Mouse (Mus musculus) liver, embryonic 16.5 days (tissue): Measurements from ENCODE around the gene Timm8a2. TPM values are rescaled to one million over a fixed set of nuclear protein-coding genes. Genes with fewer than 3 reads are reported as not detected.
A peak's percentile ranks its signal among the peaks of the same experiment; 100 is the strongest.

Experiments
- ATAC-seq: fragments of 200-750 bp; cut with Nextera tagmentation; 2 replicates; pipeline ENCODE4 v1.8.0; 2017; ENCODE audit warnings: low read depth, mild to moderate bottlenecking, moderate number of reproducible peaks, moderate library complexity
- H3K27ac ChIP-seq: fragments of 300-500 bp; sonication (generic); 2 replicates; pipeline ENCODE4 v1.5.1; 2014; ENCODE audit warnings: mild to moderate bottlenecking, low read length
- H3K27me3 ChIP-seq: fragments of 300-500 bp; sonication (generic); 2 replicates; pipeline ENCODE4 v1.6.1; 2014; ENCODE audit warnings: low read depth, low read length, mixed read lengths; ENCODE audit not compliant: control insufficient read depth, insufficient read depth
- H3K36me3 ChIP-seq: fragments of 300-500 bp; sonication (generic); 2 replicates; pipeline ENCODE4 v1.6.1; 2014; ENCODE audit warnings: mild to moderate bottlenecking; ENCODE audit not compliant: control insufficient read depth, insufficient read depth
- H3K4me1 ChIP-seq: fragments of 300-500 bp; sonication (generic); 2 replicates; pipeline ENCODE4 v1.6.1; 2014; ENCODE audit warnings: low read depth, low read length, mixed read lengths; ENCODE audit not compliant: control insufficient read depth
- H3K4me2 ChIP-seq: fragments of 300-500 bp; sonication (generic); 2 replicates; pipeline ENCODE4 v1.6.1; 2014; ENCODE audit warnings: low read depth, low read length, mixed read lengths
- H3K4me3 ChIP-seq: fragments of 300-500 bp; sonication (generic); 2 replicates; pipeline ENCODE4 v1.5.1; 2014; ENCODE audit warnings: low read depth, mild to moderate bottlenecking, low read length
- H3K9ac ChIP-seq: fragments of 300-500 bp; sonication (generic); 2 replicates; pipeline ENCODE4 v1.6.1; 2014; ENCODE audit warnings: low read depth, low read length
- H3K9me3 ChIP-seq: fragments of 300-500 bp; sonication (generic); replicated peaks from 2 replicates; pipeline ENCODE4 v1.6.1; 2016; ENCODE audit warnings: low read length; ENCODE audit not compliant: control insufficient read depth
- WGBS: fragments of 180-500 bp; shearing (Covaris S2); extraction: QIAGEN DNeasy Blood & Tissue Kit; methylation state at CpG from one replicate; pipeline ENCODE4 v1.1.7; 2014; ENCODE audit not compliant: insufficient replicate concordance; 5-methylcytosine and 5-hydroxymethylcytosine counted together
- polyA plus RNA-seq: library from polyadenylated mRNA; unstranded; fragments of >200 nt; fragmentation: Nextera tagmentation; extraction: Ambion mirVana; gene quantifications from 2 replicates; pipeline ENCODE4 v1.2.1, GENCODE M21; 2015

The Timm8a2 gene
- not detected in 2 replicates for polyA plus RNA-seq

DNA sequence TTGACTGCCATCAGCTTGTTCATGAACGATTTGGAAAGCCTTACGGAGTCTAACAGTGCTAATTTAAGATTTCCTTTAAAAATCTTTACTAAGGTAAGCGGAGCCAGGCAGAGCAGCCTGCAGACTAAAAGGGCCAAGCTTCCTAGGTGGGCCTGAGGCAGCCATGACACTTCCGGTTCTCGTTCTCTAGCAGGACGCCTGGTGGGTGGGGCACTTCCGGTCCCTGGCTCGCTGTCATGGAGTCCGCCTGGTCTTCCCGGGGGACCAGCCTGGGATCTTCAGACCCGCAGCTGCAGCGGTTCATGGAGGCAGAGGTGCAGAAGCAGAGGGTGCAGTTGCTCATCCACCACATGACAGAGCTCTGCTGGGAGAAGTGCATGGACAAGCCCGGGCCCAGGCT lies at the start of gene Timm8a2:
Gene Timm8a2 (plus strand): TSS at position 224 of the 400 bp plus-strand sequence.
- no peak within 1 kb of the TSS for H3K9ac ChIP-seq
- no peak within 1 kb of the TSS for H3K4me2 ChIP-seq
- no peaks in the 10 kb centered on the region for H3K9me3 ChIP-seq
- no peaks in the 10 kb centered on the region; the same call in 1 of the 2 replicates for H3K4me1 ChIP-seq
- H3K27me3 ChIP-seq: no peaks in the 10 kb centered on the region
- no peak within 1 kb of the TSS for H3K4me3 ChIP-seq
- H3K36me3 ChIP-seq: no peaks in the 10 kb centered on the region
- no peak for ATAC-seq
- H3K27ac ChIP-seq: no peak within 1 kb of the TSS
- 83% methylated on average over 13 of the region's 13 CpGs for WGBS

DNA sequence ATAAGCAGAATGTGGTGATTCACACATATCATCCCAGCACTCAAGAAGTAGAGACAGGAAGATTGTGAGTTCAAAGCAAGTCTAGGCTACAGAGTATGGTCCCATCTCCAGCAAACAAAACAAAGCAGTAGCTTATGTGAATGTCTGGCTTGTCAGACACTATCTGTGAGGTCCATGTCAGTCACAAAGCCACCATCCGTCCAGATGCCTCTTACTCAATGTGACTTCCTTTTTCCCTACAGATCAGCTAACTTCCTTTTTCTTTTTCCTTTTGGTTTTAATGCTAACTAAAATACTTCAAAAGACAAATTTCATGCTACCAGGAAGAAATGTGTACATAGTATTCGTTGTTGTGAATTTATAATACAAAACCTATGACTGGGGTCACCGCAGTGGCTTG lies 49.0 kb upstream of the Timm8a2 start:
- Histone ChIP-seq H3K4me2 (no peak overlapping the region), H3K9ac (no peak overlapping the region), H3K36me3 (no peaks in the 10 kb centered on the region), H3K4me1 (peaks cover 5% of the 10 kb centered on the region), H3K27ac (no peak overlapping the region), H3K9me3 (no peaks in the 10 kb centered on the region), H3K27me3 (no peaks in the 10 kb centered on the region), H3K4me3 (no peak overlapping the region)
- ATAC-seq: no peak
- 18% methylated on average over 3 of the region's 3 CpGs for WGBS

DNA sequence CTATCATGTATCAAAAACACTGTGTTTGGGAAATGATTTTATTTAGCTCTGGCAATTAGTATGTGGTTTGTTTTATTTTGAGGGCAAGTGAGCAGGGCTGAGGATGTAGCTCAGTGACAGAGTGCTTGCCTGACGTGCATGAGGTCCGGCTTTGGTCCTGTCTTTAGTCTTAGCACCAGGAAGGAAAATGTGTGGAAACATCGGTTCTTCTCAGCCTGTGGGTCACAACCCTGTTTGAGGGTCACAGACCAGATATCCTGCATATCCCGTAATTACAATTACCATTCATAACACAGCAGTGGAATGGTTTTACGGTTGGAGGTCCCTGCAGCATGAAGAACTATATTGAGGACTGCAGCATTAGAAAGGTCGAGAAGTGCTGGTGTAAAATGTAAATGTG lies 48.4 kb upstream of the Timm8a2 start:
- Histone ChIP-seq H3K4me3 (no peak overlapping the region), H3K4me2 (no peak overlapping the region), H3K27me3 (no peaks in the 10 kb centered on the region), H3K9ac (no peak overlapping the region), H3K9me3 (no peaks in the 10 kb centered on the region), H3K36me3 (no peaks in the 10 kb centered on the region), H3K4me1 (peaks cover 5% of the 10 kb centered on the region), H3K27ac (no peak overlapping the region)
- WGBS: 47% methylated on average over 6 of the region's 6 CpGs
- no peak for ATAC-seq

DNA sequence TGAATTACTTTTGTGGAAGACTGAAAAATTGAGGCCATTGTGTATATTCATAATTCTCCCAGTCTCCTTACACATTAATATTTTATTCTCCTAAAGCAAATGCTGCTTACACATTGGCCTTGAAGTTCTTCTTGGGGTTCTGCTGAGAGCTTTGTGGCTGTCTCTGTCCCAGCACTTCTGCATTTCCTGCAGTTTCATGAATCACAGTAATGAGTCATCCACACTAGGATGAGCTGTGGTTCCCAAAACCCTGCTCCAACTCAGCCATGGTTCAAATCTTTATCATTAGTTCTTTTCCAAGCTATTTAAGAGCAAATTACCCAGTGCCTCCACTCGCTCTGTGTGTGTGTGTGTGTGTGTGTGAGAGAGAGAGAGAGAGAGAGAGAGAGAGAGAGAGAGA lies 47.2 kb upstream of the Timm8a2 start:
- no peak overlapping the region for H3K4me3 ChIP-seq
- H3K27me3 ChIP-seq: no peaks in the 10 kb centered on the region
- H3K27ac ChIP-seq: no peak overlapping the region
- WGBS: 57% methylated on average over 1 of the region's 1 CpGs
- no peak for ATAC-seq
- H3K36me3 ChIP-seq: no peaks in the 10 kb centered on the region
- no peak overlapping the region for H3K9ac ChIP-seq
- H3K4me2 ChIP-seq: no peak overlapping the region
- peaks cover 4% of the 10 kb centered on the region for H3K4me1 ChIP-seq
- H3K9me3 ChIP-seq: no peaks in the 10 kb centered on the region

DNA sequence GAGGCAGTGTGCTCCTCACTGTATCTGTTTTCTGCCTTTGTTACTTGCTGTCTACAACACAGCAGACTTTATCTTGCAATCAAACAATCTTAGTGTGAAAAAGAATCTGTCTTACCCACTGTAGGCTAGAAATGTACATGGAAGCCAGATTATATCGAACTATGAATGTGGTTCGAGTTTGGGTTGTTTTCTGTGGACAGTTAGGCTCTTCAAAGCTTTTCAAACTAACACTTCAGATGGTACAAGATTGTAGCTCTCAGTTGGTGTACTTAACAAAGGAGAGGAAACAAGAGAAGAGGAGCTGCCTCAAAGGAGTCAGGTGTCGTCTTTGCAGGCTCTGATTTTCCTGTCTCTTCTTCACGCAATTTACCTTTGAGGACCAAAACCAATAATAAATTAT lies 46.8 kb upstream of the Timm8a2 start:
- 64% methylated on average over 4 of the region's 4 CpGs for WGBS
- Histone ChIP-seq H3K36me3 (no peaks in the 10 kb centered on the region), H3K4me3 (no peak overlapping the region), H3K27ac (no peak overlapping the region), H3K27me3 (no peaks in the 10 kb centered on the region), H3K4me1 (peaks cover 4% of the 10 kb centered on the region), H3K4me2 (no peak overlapping the region), H3K9ac (no peak overlapping the region), H3K9me3 (no peaks in the 10 kb centered on the region)
- ATAC-seq: no peak

DNA sequence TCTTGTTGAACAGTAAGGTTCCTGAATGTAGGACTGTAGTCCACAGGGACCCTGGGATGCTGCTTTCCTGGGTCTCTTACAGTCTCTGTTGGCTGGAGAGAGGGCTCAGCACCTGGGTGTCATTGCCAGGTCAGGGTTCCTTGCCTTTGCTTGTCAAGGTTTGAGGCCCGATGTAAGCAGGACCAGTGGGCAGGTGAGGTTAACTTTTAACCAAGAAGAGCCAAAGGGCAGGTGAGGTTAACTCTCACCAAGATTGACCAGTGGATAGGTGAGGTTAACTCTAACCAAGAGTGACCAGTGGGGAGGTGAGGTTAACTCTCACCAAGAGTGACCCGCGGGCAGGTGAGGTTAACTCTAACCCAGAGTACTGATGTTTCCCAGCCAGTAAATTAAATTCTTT lies 45.1 kb upstream of the Timm8a2 start:
- Histone ChIP-seq H3K36me3 (no peaks in the 10 kb centered on the region), H3K9me3 (no peaks in the 10 kb centered on the region), H3K4me1 (peaks cover 2% of the 10 kb centered on the region; the same call in 1 of the 2 replicates), H3K9ac (no peak overlapping the region), H3K27me3 (no peaks in the 10 kb centered on the region), H3K4me3 (no peak overlapping the region), H3K27ac (no peak overlapping the region), H3K4me2 (no peak overlapping the region)
- 0 out of 2 replicates have a peak, but pooled peaks have one; percentile 27 for ATAC-seq
- WGBS: 88% methylated on average over 3 of the region's 3 CpGs

DNA sequence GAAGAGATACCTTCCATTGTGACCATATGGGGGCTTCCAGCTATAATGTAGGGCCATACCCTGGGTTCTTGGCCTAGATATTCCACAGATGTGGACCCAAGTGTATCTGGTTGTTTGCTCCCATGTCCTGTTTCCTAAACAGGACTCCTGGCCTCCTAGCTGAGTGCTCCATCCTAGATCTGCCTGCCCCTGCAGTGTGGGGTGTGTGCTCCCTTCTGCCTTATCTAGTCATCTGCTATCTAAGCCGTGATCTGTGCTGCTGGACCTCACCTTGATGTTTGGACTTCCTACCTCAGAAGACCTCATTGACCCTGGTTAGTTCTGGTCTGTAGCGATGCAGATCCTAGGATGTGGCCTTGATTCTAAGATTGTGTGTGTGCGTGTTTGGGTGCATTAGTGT lies 44.6 kb upstream of the Timm8a2 start:
- Histone ChIP-seq H3K9ac (no peak overlapping the region), H3K4me1 (peaks cover 2% of the 10 kb centered on the region; the same call in 1 of the 2 replicates), H3K4me2 (no peak overlapping the region), H3K27ac (no peak overlapping the region), H3K36me3 (no peaks in the 10 kb centered on the region), H3K4me3 (no peak overlapping the region), H3K9me3 (no peaks in the 10 kb centered on the region), H3K27me3 (no peaks in the 10 kb centered on the region)
- no peak for ATAC-seq
- 70% methylated on average over 3 of the region's 3 CpGs for WGBS

DNA sequence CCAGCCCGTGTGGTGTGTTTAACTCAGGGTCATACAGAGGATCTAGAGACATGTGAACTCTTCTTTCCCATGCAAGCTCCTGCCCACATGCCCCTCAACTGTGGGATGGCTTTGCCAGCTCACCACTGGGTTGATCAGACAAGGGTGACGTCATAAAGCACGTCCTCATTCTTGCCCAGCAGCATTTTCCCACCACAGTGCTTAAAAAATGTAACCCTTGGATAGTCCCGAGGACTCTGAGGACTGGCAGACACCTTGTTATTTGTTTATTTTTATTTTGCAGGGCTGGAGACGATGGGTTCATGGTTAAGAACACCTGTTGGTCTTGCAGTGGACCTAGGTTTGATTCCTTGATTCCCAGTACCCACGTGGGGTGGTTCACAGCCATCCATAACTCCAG lies 43.6 kb upstream of the Timm8a2 start:
- no peak for ATAC-seq
- no peaks in the 10 kb centered on the region for H3K36me3 ChIP-seq
- no peak overlapping the region for H3K27ac ChIP-seq
- no peaks in the 10 kb centered on the region for H3K9me3 ChIP-seq
- H3K4me3 ChIP-seq: no peak overlapping the region
- peaks cover 4% of the 10 kb centered on the region; the same call in 1 of the 2 replicates for H3K4me1 ChIP-seq
- H3K4me2 ChIP-seq: no peak overlapping the region
- no peaks in the 10 kb centered on the region for H3K27me3 ChIP-seq
- H3K9ac ChIP-seq: no peak overlapping the region
- 71% methylated on average over 6 of the region's 6 CpGs for WGBS

DNA sequence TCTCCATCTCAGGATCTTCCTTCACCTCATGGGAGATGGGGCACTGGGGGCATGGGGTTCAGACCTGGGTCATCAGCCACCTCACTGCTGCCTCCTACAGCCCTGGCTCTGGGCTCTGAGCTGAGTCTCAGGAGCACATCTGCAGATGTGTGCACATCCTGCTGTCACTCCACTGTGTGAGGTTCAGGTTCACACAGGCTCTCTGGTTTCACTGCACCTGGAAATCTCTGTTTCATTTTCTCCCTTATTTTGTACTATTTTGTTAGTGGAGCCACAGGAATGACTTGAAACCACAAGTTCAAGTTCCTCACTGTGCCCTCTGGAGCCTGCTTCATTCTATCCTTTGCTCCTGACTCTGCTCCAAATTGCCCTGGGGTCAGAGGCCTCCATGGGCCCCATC lies 42.6 kb upstream of the Timm8a2 start:
- ATAC-seq: no peak
- Histone ChIP-seq H3K9ac (no peak overlapping the region), H3K4me3 (no peak overlapping the region), H3K27ac (no peak overlapping the region), H3K4me2 (no peak overlapping the region), H3K27me3 (no peaks in the 10 kb centered on the region), H3K9me3 (no peaks in the 10 kb centered on the region), H3K4me1 (peaks cover 4% of the 10 kb centered on the region; the same call in 1 of the 2 replicates), H3K36me3 (no peaks in the 10 kb centered on the region)
